Comparison of ENCODE assay signal across 8 mouse cellular contexts in the genomic region with DNA sequence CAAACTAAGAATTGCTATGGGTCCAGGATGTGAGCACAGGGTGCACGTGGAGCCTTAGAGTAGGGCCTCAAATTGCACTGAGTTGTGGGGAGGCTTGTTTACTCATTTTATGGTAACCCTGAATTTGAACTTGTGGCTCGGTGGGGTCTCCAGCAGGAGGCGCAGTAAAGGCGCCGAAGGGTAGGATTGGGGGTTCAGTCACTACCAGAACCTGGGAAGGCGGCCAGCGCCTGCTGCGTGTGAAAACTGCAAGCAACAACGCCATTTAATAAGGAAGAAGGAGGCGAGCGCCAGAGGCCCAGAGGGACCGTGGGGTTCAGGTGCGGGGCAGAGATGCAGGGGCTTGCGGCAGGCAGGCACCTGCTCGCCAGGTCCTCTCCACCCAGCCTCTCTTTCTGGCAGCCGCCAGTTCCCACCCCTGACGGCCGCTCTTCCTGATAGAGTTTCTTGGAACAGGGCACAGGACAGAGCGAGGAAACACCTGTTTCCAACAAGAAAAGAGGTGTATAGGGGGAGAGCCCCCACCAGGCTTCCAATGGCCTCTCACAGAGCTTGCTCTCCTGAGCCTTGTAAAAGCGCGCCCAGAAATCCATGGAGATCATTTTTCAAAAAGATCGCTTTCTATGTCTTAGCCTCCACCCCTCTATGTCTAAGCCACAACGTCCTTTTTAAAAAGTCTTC. TPM values are rescaled to one million over a fixed set of nuclear protein-coding genes. Genes with fewer than 3 reads are reported as not detected.
DNase-seq lines count a peak whose midpoint lies in the region; ATAC-seq and TF ChIP-seq lines count a peak whose summit lies in the region.

No protein-coding gene starts in this region.

- H3K27me3 ChIP-seq in heart, postnatal 0 days (ENCODE audit: control insufficient read depth, insufficient read depth, low read length), result 0 out of 2 replicates have a peak, but pooled peaks cover 5% of the 10 kb centered on the region
- H3K27me3 ChIP-seq in liver, embryonic 15.5 days, result peaks cover 71% of the 10 kb centered on the region
- peaks cover 36% of the 10 kb centered on the region for H3K27me3 ChIP-seq in stomach, embryonic 15.5 days (replicated peaks)

- no peaks in the 10 kb centered on the region for H3K36me3 ChIP-seq in heart, postnatal 0 days (replicated peaks; ENCODE audit: control insufficient read depth, insufficient read depth, low read length)
- no peaks in the 10 kb centered on the region for H3K36me3 ChIP-seq in liver, embryonic 15.5 days (replicated peaks)
- no peaks in the 10 kb centered on the region for H3K36me3 ChIP-seq in stomach, embryonic 15.5 days

- peak overlapping the region; percentile 37; the same call in 1 of the 2 replicates for H3K4me3 ChIP-seq in cortical plate, adult 2 months (ENCODE audit: insufficient read depth, low read length)
- peak overlapping the region; percentile 61 for H3K4me3 ChIP-seq in heart, postnatal 0 days (ENCODE audit: low read depth, low read length)
- H3K4me3 ChIP-seq in liver, embryonic 15.5 days (replicated peaks), result no peak overlapping the region
- H3K4me3 ChIP-seq in stomach, embryonic 15.5 days (replicated peaks), result peak overlapping the region; percentile 43

- WGBS in heart, postnatal 0 days, result 19% methylated on average over 23 of the region's 23 CpGs
- 13% methylated on average over 23 of the region's 23 CpGs for WGBS in liver, embryonic 15.5 days (ENCODE audit: insufficient replicate concordance)
- WGBS in stomach, embryonic 15.5 days, result 12% methylated on average over 23 of the region's 23 CpGs

- H3K4me1 ChIP-seq in cortical plate, adult 2 months (ENCODE audit: control insufficient read depth, insufficient read depth, low read length), result peaks cover 1% of the 10 kb centered on the region; the same call in 1 of the 2 replicates
- no peaks in the 10 kb centered on the region for H3K4me1 ChIP-seq in heart, postnatal 0 days (ENCODE audit: control insufficient read depth, insufficient read depth)
- no peaks in the 10 kb centered on the region for H3K4me1 ChIP-seq in liver, embryonic 15.5 days (replicated peaks)
- no peaks in the 10 kb centered on the region for H3K4me1 ChIP-seq in stomach, embryonic 15.5 days

- TF ChIP-seq EP300 in heart, postnatal 0 days (IDR thresholded peaks at IDR 0.05; ENCODE audit: low read depth), result no peak

- ATAC-seq in heart, postnatal 0 days (ENCODE audit: insufficient read depth, low read depth), result peak; percentile 8; the same call in 1 of the 2 replicates
- ATAC-seq in liver, embryonic 15.5 days (ENCODE audit: insufficient read depth), result no peak
- peak; percentile 47; the same call in 1 of the 2 replicates for ATAC-seq in stomach, embryonic 15.5 days (ENCODE audit: insufficient read depth, low FRiP score, low read depth)

- DNase-seq in adrenal gland, postnatal 14 days, result peak; percentile 30
- no peak for DNase-seq in adrenal gland, adult 2 months
- DNase-seq in B cell, adult 2 months, result peak; percentile 14 to 34
- DNase-seq in heart, postnatal 0 days (ENCODE audit: low spot score), result no peak
- DNase-seq in Muller cell, postnatal 12 days (ENCODE audit: inconsistent ontology term), result no peak

- no peak overlapping the region for H3K27ac ChIP-seq in cortical plate, adult 2 months (ENCODE audit: insufficient read depth, low read length)
- H3K27ac ChIP-seq in heart, postnatal 0 days (ENCODE audit: low read depth), result peak overlapping the region; percentile 11; the same call in 1 of the 2 replicates
- no peak overlapping the region for H3K27ac ChIP-seq in liver, embryonic 15.5 days (replicated peaks)
- no peak overlapping the region for H3K27ac ChIP-seq in stomach, embryonic 15.5 days

- TF ChIP-seq POLR2A in cortical plate, adult 2 months (IDR thresholded peaks at IDR 0.05; ENCODE audit: extremely low read depth, insufficient read depth, low read length), result no peak

- H3K9ac ChIP-seq in heart, postnatal 0 days (replicated peaks; ENCODE audit: low read depth, low read length), result peak overlapping the region; percentile 60; the same call in 1 of the 2 replicates
- H3K9ac ChIP-seq in liver, embryonic 15.5 days, result no peak overlapping the region
- no peak overlapping the region for H3K9ac ChIP-seq in stomach, embryonic 15.5 days

- TF ChIP-seq CTCF in cortical plate, adult 2 months (IDR thresholded peaks at IDR 0.05; ENCODE audit: extremely low read depth, insufficient read depth, low read length), result no peak
- TF ChIP-seq CTCF in heart, postnatal 0 days (IDR thresholded peaks at IDR 0.05; ENCODE audit: low read depth), result peak; percentile 21; the same call in 1 of the 2 replicates

- peak overlapping the region; percentile 74 for H3K4me2 ChIP-seq in heart, postnatal 0 days (ENCODE audit: low read depth, low read length)
- peak overlapping the region; percentile 54; the same call in 1 of the 2 replicates for H3K4me2 ChIP-seq in liver, embryonic 15.5 days
- H3K4me2 ChIP-seq in stomach, embryonic 15.5 days, result peak overlapping the region; percentile 71

- no peaks in the 10 kb centered on the region for H3K9me3 ChIP-seq in heart, postnatal 0 days (replicated peaks; ENCODE audit: control insufficient read depth, low read length)
- H3K9me3 ChIP-seq in liver, embryonic 15.5 days (replicated peaks), result no peaks in the 10 kb centered on the region
- no peaks in the 10 kb centered on the region for H3K9me3 ChIP-seq in stomach, embryonic 15.5 days

RNA-seq across cellular contexts. Expression of a gene that starts 1.1 kb away (rescaled TPM):
- total RNA-seq in adrenal gland, postnatal 14 days (2021), result 0.56 and 1.1 TPM in 2 replicates
- under 1 TPM; 0.46 to 0.86 TPM for total RNA-seq in adrenal gland, adult 2 months (2021)
- polyA plus RNA-seq in adrenal gland, adult 2 months (2012; rRNA removed), result 0.28 and 0.31 TPM in 2 replicates
- polyA plus RNA-seq in cortical plate, adult 2 months (2012; rRNA removed), result 0.31 and 0.45 TPM in 2 replicates
- 1.3 and 9.0 TPM in 2 replicates for total RNA-seq in heart, postnatal 0 days (2014; rRNA removed; ENCODE audit: low replicate concordance)
- 6.4 and 6.8 TPM in 2 replicates for polyA plus RNA-seq in heart, postnatal 0 days (2015; fragmentation: Nextera tagmentation; extraction: Ambion mirVana)
- polyA plus RNA-seq in liver, embryonic 15.5 days (2015; fragmentation: Nextera tagmentation; extraction: Ambion mirVana), result 0.09 TPM in 1 of 2 replicates, not detected in the other
- polyA plus RNA-seq in stomach, embryonic 15.5 days (2015; fragmentation: Nextera tagmentation; extraction: Ambion mirVana), result 0.80 and 1.1 TPM in 2 replicates

Comparison
In these comparisons a context has a peak if more than half of its experiments do, and no peak if none do; other contexts are left out.
1. DNase-seq: peak in adrenal gland, postnatal 14 days (single experiment) and B cell, adult 2 months (2 of 2); none in adrenal gland, adult 2 months (single experiment), heart, postnatal 0 days (single experiment) and Muller cell, postnatal 12 days (single experiment).
2. Peak in every context shown above with its lines, with median percentiles within 50 percentile points of each other: H3K4me2 ChIP-seq.